Mouse (Mus musculus) embryonic fibroblast, embryonic 13.5 days (primary cell): Measurements from ENCODE around the gene Pepd. TPM values are rescaled to one million over a fixed set of nuclear protein-coding genes. Genes with fewer than 3 reads are reported as not detected.

ENCODE experiments used
- H3K27ac ChIP-seq: 2 replicates; pipeline ENCODE4 v1.5.1; 2012; ENCODE audit warnings: low read length, control low read depth, inconsistent platforms; ENCODE audit not compliant: insufficient read depth
- H3K4me1 ChIP-seq: 2 replicates; pipeline ENCODE4 v1.6.1; 2011; ENCODE audit warnings: low read length; ENCODE audit not compliant: control insufficient read depth, insufficient read depth
- H3K4me3 ChIP-seq: 2 replicates; pipeline ENCODE4 v1.5.1; 2011; ENCODE audit warnings: mild to moderate bottlenecking, control low read depth, low read length; ENCODE audit not compliant: insufficient read depth
- CTCF ChIP-seq: IDR thresholded peaks from 2 replicates; pipeline ENCODE4 v1.5.1; 2011; ENCODE audit warnings: mild to moderate bottlenecking, control low read depth, low read length, moderate library complexity, borderline replicate concordance; ENCODE audit not compliant: insufficient read depth
- POLR2A ChIP-seq: IDR thresholded peaks from 2 replicates; pipeline ENCODE4 v1.6.1; 2011; ENCODE audit warnings: low read depth, mild to moderate bottlenecking, control low read depth, low read length, moderate library complexity
- polyA plus RNA-seq: library from polyadenylated mRNA; stranded (reverse); fragments of >200 nt; gene quantifications from 2 replicates; pipeline ENCODE4 v1.2.4, GENCODE M21; 2011; ENCODE audit warnings: low read depth; ENCODE audit not compliant: missing spikeins, insufficient read length

Pepd gene
- 20.7 and 21.8 TPM in 2 replicates for polyA plus RNA-seq

GRCm38 (mm10) chr7:34911919-34912897, at the start of gene Pepd:
TSS of gene Pepd (plus strand) at chr7:34912379.
- TF ChIP-seq POLR2A (peak; percentile 96), CTCF (no peak)
- Histone ChIP-seq H3K4me1 (no peaks in the 10 kb centered on the region), H3K27ac (no peak within 1 kb of the TSS), H3K4me3 (peak within 1 kb of the TSS; percentile 72)

- TF ChIP-seq POLR2A (no peak), CTCF (no peak)
- Histone ChIP-seq H3K4me3 (no peak overlapping the region), H3K27ac (no peak overlapping the region), H3K4me1 (no peaks in the 10 kb centered on the region)
Measured at GRCm38 (mm10) chr7:34867289-34867688, 44.9 kb upstream of the Pepd start.

GRCm38 (mm10) chr7:34869693-34870092, 42.5 kb upstream of the Pepd start:
- H3K27ac ChIP-seq = no peak overlapping the region
- no peak overlapping the region for H3K4me3 ChIP-seq
- H3K4me1 ChIP-seq = no peaks in the 10 kb centered on the region
- no peak for TF ChIP-seq CTCF
- no peak for TF ChIP-seq POLR2A

GRCm38 (mm10) chr7:34876787-34877186, 35.4 kb upstream of the Pepd start:
- Histone ChIP-seq H3K4me1 (no peaks in the 10 kb centered on the region), H3K27ac (no peak overlapping the region), H3K4me3 (no peak overlapping the region)
- no peak for TF ChIP-seq POLR2A
- no peak for TF ChIP-seq CTCF

GRCm38 (mm10) chr7:34877820-34878219, 34.4 kb upstream of the Pepd start:
- Histone ChIP-seq H3K4me1 (no peaks in the 10 kb centered on the region), H3K4me3 (no peak overlapping the region)
- TF ChIP-seq CTCF = no peak

GRCm38 (mm10) chr7:34888441-34888840, 23.7 kb upstream of the Pepd start:
- TF ChIP-seq CTCF (no peak), POLR2A (no peak)
- no peak overlapping the region for H3K27ac ChIP-seq
- H3K4me1 ChIP-seq = no peaks in the 10 kb centered on the region
- no peak overlapping the region for H3K4me3 ChIP-seq

More at GRCm38 (mm10) chr7:34877820-34878219, 34.4 kb upstream of the Pepd start:
- no peak overlapping the region for H3K27ac ChIP-seq

GRCm38 (mm10) chr7:34888891-34889290, 23.3 kb upstream of the Pepd start:
- H3K4me3 ChIP-seq = no peak overlapping the region
- H3K27ac ChIP-seq = no peak overlapping the region
- H3K4me1 ChIP-seq = no peaks in the 10 kb centered on the region
- TF ChIP-seq POLR2A = no peak
- no peak for TF ChIP-seq CTCF

- TF ChIP-seq POLR2A (no peak), CTCF (no peak)
- no peak overlapping the region for H3K27ac ChIP-seq
- H3K4me3 ChIP-seq = no peak overlapping the region
- H3K4me1 ChIP-seq = no peaks in the 10 kb centered on the region
Measured at GRCm38 (mm10) chr7:34892845-34893244, 19.3 kb upstream of the Pepd start.

- no peak overlapping the region for H3K27ac ChIP-seq
- H3K4me1 ChIP-seq = no peaks in the 10 kb centered on the region
- no peak overlapping the region for H3K4me3 ChIP-seq
- TF ChIP-seq CTCF = no peak
Measured at GRCm38 (mm10) chr7:34896461-34896860, 15.7 kb upstream of the Pepd start.

- Histone ChIP-seq H3K4me3 (no peak overlapping the region), H3K27ac (no peak overlapping the region), H3K4me1 (no peaks in the 10 kb centered on the region)
- TF ChIP-seq CTCF (no peak), POLR2A (no peak)
Measured at GRCm38 (mm10) chr7:34897058-34897457, 15.1 kb upstream of the Pepd start.
